Mouse (Mus musculus) midbrain, embryonic 14.5 days (tissue): ENCODE data around the gene Spaca4. TPM values are rescaled to one million over a fixed set of nuclear protein-coding genes. Genes with fewer than 3 reads are reported as not detected.

ENCODE experiments used
- ATAC-seq: fragments of 200-750 bp; cut with Nextera tagmentation; 2 replicates; pipeline ENCODE4 v1.8.0; 2017; ENCODE audit warnings: moderate number of reproducible peaks, moderate library complexity; ENCODE audit not compliant: low FRiP score, low TSS enrichment
- DNase-seq: peaks from one replicate; pipeline ENCODE4 v3.0.0-alpha.2; 2015
- H3K27ac ChIP-seq: fragments of 300-500 bp; sonication (generic); replicated peaks from 2 replicates; pipeline ENCODE4 v1.5.1; 2014; ENCODE audit warnings: mild to moderate bottlenecking, low read depth, low read length, moderate library complexity
- H3K27me3 ChIP-seq: fragments of 300-500 bp; sonication (generic); 2 replicates; pipeline ENCODE4 v1.6.1; 2014; ENCODE audit warnings: low read length, control low read depth, mixed read lengths; ENCODE audit not compliant: control insufficient read depth, insufficient read depth
- H3K36me3 ChIP-seq: fragments of 300-500 bp; sonication (generic); 2 replicates; pipeline ENCODE4 v1.6.1; 2014; ENCODE audit warnings: low read length, control low read depth; ENCODE audit not compliant: control insufficient read depth, insufficient read depth
- H3K4me1 ChIP-seq: fragments of 300-500 bp; sonication (generic); 2 replicates; pipeline ENCODE4 v1.6.1; 2014; ENCODE audit warnings: mild to moderate bottlenecking, antibody characterized with exemption, low read length, control low read depth; ENCODE audit not compliant: control insufficient read depth, insufficient read depth
- H3K4me2 ChIP-seq: fragments of 300-500 bp; sonication (generic); 2 replicates; pipeline ENCODE4 v1.6.1; 2014; ENCODE audit warnings: mild to moderate bottlenecking, low read length, moderate library complexity
- H3K4me3 ChIP-seq: fragments of 300-500 bp; sonication (generic); replicated peaks from 2 replicates; pipeline ENCODE4 v1.5.1; 2014; ENCODE audit warnings: low read depth, low read length
- H3K9ac ChIP-seq: fragments of 300-500 bp; sonication (generic); replicated peaks from 2 replicates; pipeline ENCODE4 v1.6.1; 2014; ENCODE audit warnings: mild to moderate bottlenecking, low read length, moderate library complexity
- H3K9me3 ChIP-seq: fragments of 300-500 bp; sonication (generic); 2 replicates; pipeline ENCODE4 v1.6.1; 2016; ENCODE audit warnings: low read length, control low read depth, mixed read lengths; ENCODE audit not compliant: control insufficient read depth
- WGBS: fragments of 180-500 bp; shearing (Covaris S2); extraction: QIAGEN DNeasy Blood & Tissue Kit; methylation state at CpG from one replicate; pipeline ENCODE4 v1.1.7; 2014; 5-methylcytosine and 5-hydroxymethylcytosine counted together
- polyA plus RNA-seq: library from polyadenylated mRNA; unstranded; fragments of >200 nt; fragmentation: Nextera tagmentation; extraction: Ambion mirVana; gene quantifications from 2 replicates; pipeline ENCODE4 v1.2.1, GENCODE M21; 2014

Gene Spaca4
- polyA plus RNA-seq, 1 experiment from 2014 or later, result not detected

GRCm38 (mm10) chr7:45717918-45718297, 7.7 kb downstream of the Spaca4 start, which contains the start of gene Sphk2:
Gene Sphk2 (minus strand): TSS chr7:45718002.
- peaks cover 46% of the 10 kb centered on the region for H3K36me3 ChIP-seq
- DNase-seq (peak; percentile 100), ATAC-seq (peak; percentile 77)
- H3K4me1 ChIP-seq, result peaks cover 37% of the 10 kb centered on the region
- no peaks in the 10 kb centered on the region for H3K9me3 ChIP-seq
- peak within 1 kb of the TSS; percentile 96 for H3K4me2 ChIP-seq
- H3K27me3 ChIP-seq, result no peaks in the 10 kb centered on the region
- peak within 1 kb of the TSS; percentile 92 for H3K27ac ChIP-seq
- H3K9ac ChIP-seq, result peak within 1 kb of the TSS; percentile 89
- 0% methylated on average over 41 of the region's 41 CpGs for WGBS
- peak within 1 kb of the TSS; percentile 90 for H3K4me3 ChIP-seq

GRCm38 (mm10) chr7:45716952-45717917, 8.4 kb downstream of the Spaca4 start:
- Histone ChIP-seq H3K4me2 (peak overlapping the region; percentile 96), H3K4me3 (peak overlapping the region; percentile 90), H3K4me1 (peaks cover 37% of the 10 kb centered on the region), H3K27ac (peak overlapping the region; percentile 92), H3K36me3 (peaks cover 46% of the 10 kb centered on the region), H3K9me3 (no peaks in the 10 kb centered on the region), H3K9ac (peak overlapping the region; percentile 73), H3K27me3 (no peaks in the 10 kb centered on the region)
- ATAC-seq, result peak; percentile 32
- 13% methylated on average over 31 of the region's 31 CpGs for WGBS
- no peak for DNase-seq

- ATAC-seq (no peak), DNase-seq (no peak)
- H3K4me1 ChIP-seq, result peaks cover 37% of the 10 kb centered on the region
- H3K4me3 ChIP-seq, result peak overlapping the region; percentile 90
- 89% methylated on average over 3 of the region's 3 CpGs for WGBS
- H3K9ac ChIP-seq, result peak overlapping the region; percentile 73; the same call in 1 of the 2 replicates
- H3K27me3 ChIP-seq, result no peaks in the 10 kb centered on the region
- H3K9me3 ChIP-seq, result no peaks in the 10 kb centered on the region
- peaks cover 46% of the 10 kb centered on the region for H3K36me3 ChIP-seq
- H3K27ac ChIP-seq, result no peak overlapping the region
- peak overlapping the region; percentile 96 for H3K4me2 ChIP-seq
Observed at GRCm38 (mm10) chr7:45716460-45716857, 9.2 kb downstream of the Spaca4 start.

GRCm38 (mm10) chr7:45715741-45716459, 9.7 kb downstream of the Spaca4 start:
- no peak for DNase-seq
- H3K4me2 ChIP-seq, result peak overlapping the region; percentile 96
- no peak overlapping the region; the same call in 1 of the 2 replicates for H3K9ac ChIP-seq
- 86% methylated on average over 19 of the region's 19 CpGs for WGBS
- no peak for ATAC-seq
- peak overlapping the region; percentile 43 for H3K27ac ChIP-seq
- H3K9me3 ChIP-seq, result no peaks in the 10 kb centered on the region
- H3K27me3 ChIP-seq, result no peaks in the 10 kb centered on the region
- peak overlapping the region; percentile 66 for H3K4me3 ChIP-seq
- peaks cover 37% of the 10 kb centered on the region for H3K4me1 ChIP-seq
- H3K36me3 ChIP-seq, result peaks cover 46% of the 10 kb centered on the region

- Histone ChIP-seq H3K9ac (peak within 1 kb of the TSS; percentile 76), H3K4me1 (peaks cover 42% of the 10 kb centered on the region), H3K4me2 (peak within 1 kb of the TSS; percentile 96), H3K4me3 (peak within 1 kb of the TSS; percentile 66), H3K27me3 (no peaks in the 10 kb centered on the region), H3K9me3 (no peaks in the 10 kb centered on the region), H3K36me3 (peaks cover 46% of the 10 kb centered on the region), H3K27ac (peak within 1 kb of the TSS; percentile 74)
- WGBS, result 8% methylated on average over 34 of the region's 34 CpGs
- DNase-seq, result peak; percentile 98
- peak; percentile 92 for ATAC-seq
Observed at GRCm38 (mm10) chr7:45715090-45715708, 10.4 kb downstream of the Spaca4 start, which contains the start of gene Rpl18. Gene Rpl18 (plus strand): TSS chr7:45715457.

GRCm38 (mm10) chr7:45714630-45715089, 11.0 kb downstream of the Spaca4 start:
- 9% methylated on average over 14 of the region's 14 CpGs for WGBS
- peaks cover 48% of the 10 kb centered on the region for H3K4me1 ChIP-seq
- H3K27ac ChIP-seq, result peak overlapping the region; percentile 74
- H3K27me3 ChIP-seq, result no peaks in the 10 kb centered on the region
- no peaks in the 10 kb centered on the region for H3K9me3 ChIP-seq
- H3K36me3 ChIP-seq, result peaks cover 46% of the 10 kb centered on the region
- H3K4me3 ChIP-seq, result peak overlapping the region; percentile 66
- peak overlapping the region; percentile 76 for H3K9ac ChIP-seq
- no peak; the same call in 1 of the 2 replicates for ATAC-seq
- H3K4me2 ChIP-seq, result peak overlapping the region; percentile 96
- DNase-seq, result no peak

GRCm38 (mm10) chr7:45713881-45714520, 11.6 kb downstream of the Spaca4 start:
- ATAC-seq (no peak), DNase-seq (no peak)
- H3K4me3 ChIP-seq, result peak overlapping the region; percentile 66
- H3K27ac ChIP-seq, result no peak overlapping the region
- H3K9ac ChIP-seq, result no peak overlapping the region; the same call in 1 of the 2 replicates
- 88% methylated on average over 6 of the region's 6 CpGs for WGBS
- no peaks in the 10 kb centered on the region for H3K9me3 ChIP-seq
- peaks cover 51% of the 10 kb centered on the region for H3K4me1 ChIP-seq
- H3K4me2 ChIP-seq, result peak overlapping the region; percentile 96
- H3K27me3 ChIP-seq, result no peaks in the 10 kb centered on the region
- H3K36me3 ChIP-seq, result peaks cover 39% of the 10 kb centered on the region

- Histone ChIP-seq H3K9ac (no peak overlapping the region), H3K4me2 (no peak overlapping the region), H3K27me3 (no peaks in the 10 kb centered on the region), H3K27ac (no peak overlapping the region), H3K4me3 (no peak overlapping the region), H3K36me3 (peaks cover 39% of the 10 kb centered on the region), H3K4me1 (peaks cover 51% of the 10 kb centered on the region), H3K9me3 (no peaks in the 10 kb centered on the region)
- 93% methylated on average over 16 of the region's 16 CpGs for WGBS
- DNase-seq (no peak), ATAC-seq (no peak)
Observed at GRCm38 (mm10) chr7:45713396-45713795, 12.2 kb downstream of the Spaca4 start.
